Mouse (Mus musculus): ENCODE measurements at regions not wholly inside any gene's neighbourhood (a gene's known extent, or its start where the extent isn't known, plus 50 kb on each side); places are given as distances from the start of the nearest gene placed in this dataset.

- Histone ChIP-seq H3K4me1 (ENCODE audit: control insufficient read depth in 1 of 2, insufficient read depth in 2 of 2, low read length in 2 of 2) (no peaks in the 10 kb centered on the region), H3K4me3 (ENCODE audit: control insufficient read depth in 1 of 2, insufficient read depth in 1 of 2, low read depth in 2 of 2, low read length in 2 of 2) (no peak overlapping the region), H3K36me3 (ENCODE audit: control insufficient read depth in 1 of 2, insufficient read depth in 2 of 2, low read length in 2 of 2) (no peaks in the 10 kb centered on the region)
These were observed 124.7 kb upstream of the Defb41 start for GRCm38 (mm10) chr1:18389591-18389990.

GRCm38 (mm10) chr1:18384079-18384478 lies 119.1 kb upstream of the Defb41 start:
- TF ChIP-seq E2F4 (IDR thresholded peaks at IDR 0.05; ENCODE audit: borderline replicate concordance, low read depth, low read length) (no peak), ZC3H11A (IDR thresholded peaks at IDR 0.05; ENCODE audit: low read depth, low read length) (no peak), MAZ (IDR thresholded peaks at IDR 0.05; ENCODE audit: low read depth, low read length) (no peak), MEF2A (IDR thresholded peaks at IDR 0.05; ENCODE audit: extremely low read depth, insufficient replicate concordance, low read depth, low read length, poor library complexity, severe bottlenecking) (no peak), KAT2A (conservative IDR thresholded peaks at IDR 0.05; ENCODE audit: low read depth, low read length) (no peak), TBP (IDR thresholded peaks at IDR 0.05; ENCODE audit: low read depth, low read length) (no peak), BHLHE40 (IDR thresholded peaks at IDR 0.05; ENCODE audit: borderline replicate concordance, low read depth, low read length) (no peak), MYC (IDR thresholded peaks at IDR 0.05; ENCODE audit: low read depth, low read length) (no peak), USF2 (IDR thresholded peaks at IDR 0.05; ENCODE audit: borderline replicate concordance in 1 of 2, insufficient read depth in 1 of 2, low read depth in 1 of 2, low read length in 2 of 2) (no peak)
- DNase-seq (ENCODE audit: low read depth, low spot score): no peak
- no peaks in the 10 kb centered on the region for H3K36me3 ChIP-seq (ENCODE audit: control insufficient read depth in 1 of 2, insufficient read depth in 2 of 2, low read length in 2 of 2)
- no peaks in the 10 kb centered on the region for H3K4me1 ChIP-seq (ENCODE audit: control insufficient read depth in 1 of 2, insufficient read depth in 2 of 2, low read length in 2 of 2)
- no peak overlapping the region for H3K9ac ChIP-seq (ENCODE audit: control insufficient read depth, low read depth, low read length, poor library complexity, severe bottlenecking)
- no peaks in the 10 kb centered on the region for H3K27me3 ChIP-seq (ENCODE audit: control insufficient read depth in 1 of 2, insufficient read depth in 2 of 2, low read length in 2 of 2)
- H3K27ac ChIP-seq (ENCODE audit: control insufficient read depth, low read depth, low read length): no peak overlapping the region
- no peaks in the 10 kb centered on the region for H3K9me3 ChIP-seq (replicated peaks; ENCODE audit: insufficient read depth, low read length)
- H3K4me3 ChIP-seq (ENCODE audit: control insufficient read depth in 1 of 2, insufficient read depth in 1 of 2, low read depth in 2 of 2, low read length in 2 of 2): no peak overlapping the region
- no peaks in the 10 kb centered on the region for H3K79me2 ChIP-seq (ENCODE audit: control insufficient read depth, insufficient read depth, low read length, poor library complexity)

More at GRCm38 (mm10) chr1:18389591-18389990, 124.7 kb upstream of the Defb41 start:
- H3K27me3 ChIP-seq (ENCODE audit: control insufficient read depth in 1 of 2, insufficient read depth in 2 of 2, low read length in 2 of 2): no peaks in the 10 kb centered on the region
- TF ChIP-seq KAT2A (conservative IDR thresholded peaks at IDR 0.05; ENCODE audit: low read depth, low read length) (no peak), POLR2AphosphoS5 (IDR thresholded peaks at IDR 0.05; ENCODE audit: borderline replicate concordance, low read depth, low read length) (no peak), TAL1 (IDR thresholded peaks at IDR 0.05; ENCODE audit: low read length) (no peak), BHLHE40 (IDR thresholded peaks at IDR 0.05; ENCODE audit: borderline replicate concordance, low read depth, low read length) (no peak), ZKSCAN1 (IDR thresholded peaks at IDR 0.05; ENCODE audit: low read depth, low read length) (no peak)
- no peak for DNase-seq (ENCODE audit: low read depth, low spot score)
- no peaks in the 10 kb centered on the region for H3K79me2 ChIP-seq (ENCODE audit: control insufficient read depth, insufficient read depth, low read length, poor library complexity)
- H3K9me3 ChIP-seq (replicated peaks; ENCODE audit: insufficient read depth, low read length): no peaks in the 10 kb centered on the region
- H3K9ac ChIP-seq (ENCODE audit: control insufficient read depth, low read depth, low read length, poor library complexity, severe bottlenecking): no peak overlapping the region
- H3K27ac ChIP-seq (ENCODE audit: control insufficient read depth, low read depth, low read length): no peak overlapping the region
